Mouse (Mus musculus): ENCODE results near the gene Egfem1.

- no peak for TF ChIP-seq REST (IDR thresholded peaks at IDR 0.05; ENCODE audit: insufficient read depth, insufficient read length)
- TF ChIP-seq POLR2A (IDR thresholded peaks at IDR 0.05; ENCODE audit: insufficient read length, low read depth) = no peak
- no peak for TF ChIP-seq USF1 (IDR thresholded peaks at IDR 0.05; ENCODE audit: low read depth)
- no peak for TF ChIP-seq TCF12 (IDR thresholded peaks at IDR 0.05; ENCODE audit: insufficient read depth, poor library complexity, severe bottlenecking)
- TF ChIP-seq MYOG (IDR thresholded peaks at IDR 0.05; ENCODE audit: control insufficient read depth in 1 of 3, insufficient read depth in 1 of 3, insufficient read length in 2 of 3, low read depth in 2 of 3) = no peak
- no peak for TF ChIP-seq MAX (IDR thresholded peaks at IDR 0.05; ENCODE audit: low read depth)
- TF ChIP-seq CEBPB (IDR thresholded peaks at IDR 0.05; ENCODE audit: insufficient read depth, poor library complexity, severe bottlenecking) = no peak
- no peak for TF ChIP-seq POLR2AphosphoS2 (IDR thresholded peaks at IDR 0.05; ENCODE audit: insufficient read length, low read depth)
Measured at GRCm38 (mm10) chr3:29739292-29739691, 657.5 kb downstream of the Egfem1 start.
